Mouse (Mus musculus): ENCODE data around the gene A930004D18Rik.

DNA sequence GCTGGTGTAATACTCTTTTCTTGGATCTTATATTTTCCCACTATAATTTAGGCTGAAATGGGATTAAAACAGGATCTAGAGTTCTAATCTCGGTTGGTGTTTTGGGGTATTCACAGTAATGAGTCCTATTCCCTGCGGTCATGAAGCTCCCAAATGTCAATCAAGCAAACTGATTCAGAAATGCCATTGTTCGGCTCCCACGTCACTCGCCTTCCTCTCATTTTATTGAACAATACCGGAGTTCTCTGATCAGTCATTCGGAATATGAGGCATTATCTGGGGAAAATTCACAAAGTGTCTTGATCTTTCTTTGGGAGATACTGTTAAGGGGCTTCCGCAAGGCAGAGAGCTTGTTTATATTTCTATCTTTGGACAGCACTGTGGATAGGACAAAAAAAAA, 7.0 kb downstream of the A930004D18Rik start:
- no peak for TF ChIP-seq MAFK (IDR thresholded peaks at IDR 0.05; ENCODE audit: insufficient read depth, low read depth, low read length)
- no peak for TF ChIP-seq ZNF384 (IDR thresholded peaks at IDR 0.05; ENCODE audit: low read depth, low read length)
